Mouse (Mus musculus): ENCODE data around the gene Plekha6. TPM values are rescaled to one million over a fixed set of nuclear protein-coding genes. Genes with fewer than 3 reads are reported as not detected.

The Plekha6 gene
- total and polyA plus RNA-seq, 2 experiments from 2014 or later, result 11.9 to 49.3 TPM

DNA sequence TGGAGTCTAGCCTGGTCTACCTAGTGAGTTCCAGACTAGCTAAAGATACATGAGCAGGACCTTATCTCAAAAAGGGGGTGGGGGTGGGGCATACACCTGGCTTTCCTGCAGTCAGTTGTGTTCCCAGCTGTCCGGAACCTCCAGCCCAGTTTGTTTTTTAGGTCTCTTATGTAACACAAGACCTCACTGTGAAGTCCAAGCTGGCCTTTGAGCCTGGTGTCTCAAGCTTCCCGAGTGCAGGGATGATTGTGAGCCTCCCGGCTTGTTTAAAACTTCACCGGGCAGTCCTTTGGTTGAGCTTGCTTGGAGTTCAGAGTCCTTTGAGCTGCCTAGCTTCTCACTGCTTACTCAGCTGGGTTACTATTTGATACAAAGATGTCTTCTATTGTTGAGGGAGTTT, 29.9 kb upstream of the Plekha6 start:
- DNase-seq (ENCODE audit: low spot score) (no peak), ATAC-seq (ENCODE audit: low FRiP score) (no peak)
- H3K27ac ChIP-seq (ENCODE audit: low read depth, low read length), result no peak overlapping the region
- H3K9ac ChIP-seq (replicated peaks; ENCODE audit: low read length, poor library complexity, severe bottlenecking), result 0 out of 2 replicates have a peak overlapping the region, but pooled peaks have one; percentile 79
- 14% methylated on average over 4 of the region's 4 CpGs for WGBS
- peaks cover 4% of the 10 kb centered on the region; the same call in 1 of the 2 replicates for H3K4me1 ChIP-seq (ENCODE audit: insufficient read depth, low read length)
- no peak for TF ChIP-seq CTCF (IDR thresholded peaks at IDR 0.05)
- peak overlapping the region; percentile 97 for H3K4me2 ChIP-seq (ENCODE audit: low read depth, low read length, poor library complexity, severe bottlenecking)
- no peaks in the 10 kb centered on the region for H3K27me3 ChIP-seq (ENCODE audit: insufficient read depth, low read length)
- H3K36me3 ChIP-seq (ENCODE audit: insufficient read depth, low read length), result peaks cover 19% of the 10 kb centered on the region
- peak overlapping the region; percentile 72 for H3K4me3 ChIP-seq (ENCODE audit: low read depth, low read length)
- H3K9me3 ChIP-seq (ENCODE audit: low read length), result no peaks in the 10 kb centered on the region

DNA sequence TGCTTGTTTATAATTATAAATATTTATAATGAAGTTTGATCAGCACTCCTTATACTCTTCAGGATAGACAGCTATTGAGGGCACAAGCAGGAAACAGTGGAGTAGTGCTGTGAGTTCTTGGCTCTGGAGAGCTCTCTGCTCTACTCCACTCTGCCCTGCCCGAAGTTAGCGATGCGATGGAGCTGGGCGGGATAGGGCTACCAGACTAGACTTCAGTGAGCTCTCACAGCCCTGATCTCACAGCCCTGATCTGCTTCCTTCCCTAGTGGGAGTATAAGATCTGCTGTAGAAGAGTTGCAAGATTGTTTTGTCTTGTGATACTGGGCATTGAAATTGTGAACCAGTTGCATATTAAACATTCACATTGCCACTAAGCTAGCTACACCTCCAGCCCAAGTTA, 29.1 kb upstream of the Plekha6 start:
- peaks cover 2% of the 10 kb centered on the region; the same call in 1 of the 2 replicates for H3K4me1 ChIP-seq (ENCODE audit: insufficient read depth, low read length)

DNA sequence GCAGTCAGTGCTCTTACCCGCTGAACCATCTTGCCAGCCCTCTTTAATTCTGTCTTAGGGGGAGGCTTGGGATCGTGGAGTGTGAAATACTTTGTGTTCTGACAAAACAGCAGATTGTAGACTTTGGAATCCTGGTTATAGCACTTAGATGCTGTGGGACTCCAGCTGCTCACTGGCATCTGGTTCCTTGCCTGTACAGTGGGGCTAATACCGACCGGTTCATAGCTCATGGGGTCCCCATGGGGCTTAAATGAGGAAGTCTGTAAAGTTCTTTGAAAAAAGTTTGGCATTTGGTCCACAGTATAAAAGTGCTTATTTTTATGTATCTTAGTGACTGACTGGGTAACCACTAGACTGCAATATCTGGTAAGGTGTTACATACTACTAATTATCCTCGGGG, 28.2 kb upstream of the Plekha6 start:
- 57% methylated on average over 5 of the region's 5 CpGs for WGBS
- DNase-seq (ENCODE audit: low spot score) (no peak), ATAC-seq (ENCODE audit: low FRiP score) (no peak)
- TF ChIP-seq CTCF (IDR thresholded peaks at IDR 0.05), result no peak
- H3K4me1 ChIP-seq (ENCODE audit: insufficient read depth, low read length), result no peaks in the 10 kb centered on the region
- no peak overlapping the region for H3K9ac ChIP-seq (replicated peaks; ENCODE audit: low read length, poor library complexity, severe bottlenecking)
- no peaks in the 10 kb centered on the region for H3K27me3 ChIP-seq (ENCODE audit: insufficient read depth, low read length)
- peaks cover 29% of the 10 kb centered on the region for H3K36me3 ChIP-seq (ENCODE audit: insufficient read depth, low read length)
- peak overlapping the region; percentile 1; the same call in 1 of the 2 replicates for H3K4me3 ChIP-seq (ENCODE audit: low read depth, low read length)
- H3K27ac ChIP-seq (ENCODE audit: low read depth, low read length), result no peak overlapping the region
- no peaks in the 10 kb centered on the region for H3K9me3 ChIP-seq (ENCODE audit: low read length)
- H3K4me2 ChIP-seq (ENCODE audit: low read depth, low read length, poor library complexity, severe bottlenecking), result peak overlapping the region; percentile 21

More for the DNA sequence above, 29.1 kb upstream of the Plekha6 start:
- H3K4me3 ChIP-seq (ENCODE audit: low read depth, low read length), result peak overlapping the region; percentile 72
- no peak overlapping the region for H3K27ac ChIP-seq (ENCODE audit: low read depth, low read length)
- H3K4me2 ChIP-seq (ENCODE audit: low read depth, low read length, poor library complexity, severe bottlenecking), result peak overlapping the region; percentile 97
- H3K36me3 ChIP-seq (ENCODE audit: insufficient read depth, low read length), result peaks cover 23% of the 10 kb centered on the region
- ATAC-seq (ENCODE audit: low FRiP score) (no peak), DNase-seq (ENCODE audit: low spot score) (no peak)
- no peaks in the 10 kb centered on the region for H3K9me3 ChIP-seq (ENCODE audit: low read length)
- WGBS, result 25% methylated on average over 4 of the region's 4 CpGs
- TF ChIP-seq CTCF (IDR thresholded peaks at IDR 0.05), result no peak
- no peaks in the 10 kb centered on the region for H3K27me3 ChIP-seq (ENCODE audit: insufficient read depth, low read length)
- H3K9ac ChIP-seq (replicated peaks; ENCODE audit: low read length, poor library complexity, severe bottlenecking), result peak overlapping the region; percentile 42; the same call in 1 of the 2 replicates

DNA sequence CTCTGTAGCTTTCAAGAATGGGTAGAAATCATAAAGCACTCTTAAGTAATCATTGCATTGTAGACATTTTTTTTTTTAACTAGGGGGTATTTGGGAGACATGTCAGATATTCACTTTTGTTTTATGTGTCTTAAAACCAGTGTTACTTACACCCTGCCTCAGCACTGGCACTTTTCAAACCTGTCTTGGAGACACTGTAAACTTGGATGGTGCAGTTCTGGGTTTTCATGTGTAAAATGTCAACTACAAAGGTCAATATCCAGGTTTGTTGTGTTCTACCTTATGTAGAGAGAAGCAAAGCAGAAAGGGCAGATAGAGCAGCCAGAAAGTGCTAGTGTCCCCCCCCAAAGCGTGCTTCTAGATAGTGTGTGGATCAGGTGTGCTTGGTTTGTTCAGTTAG, 25.6 kb upstream of the Plekha6 start:
- Histone ChIP-seq H3K36me3 (ENCODE audit: insufficient read depth, low read length) (peaks cover 29% of the 10 kb centered on the region), H3K4me3 (ENCODE audit: low read depth, low read length) (no peak overlapping the region), H3K4me2 (ENCODE audit: low read depth, low read length, poor library complexity, severe bottlenecking) (no peak overlapping the region), H3K4me1 (ENCODE audit: insufficient read depth, low read length) (no peaks in the 10 kb centered on the region), H3K27me3 (ENCODE audit: insufficient read depth, low read length) (no peaks in the 10 kb centered on the region), H3K9ac (replicated peaks; ENCODE audit: low read length, poor library complexity, severe bottlenecking) (no peak overlapping the region), H3K9me3 (ENCODE audit: low read length) (no peaks in the 10 kb centered on the region), H3K27ac (ENCODE audit: low read depth, low read length) (no peak overlapping the region)
- DNase-seq (ENCODE audit: low spot score) (no peak), ATAC-seq (ENCODE audit: low FRiP score) (no peak)
- WGBS, result 100% methylated on average over 1 of the region's 1 CpGs
- TF ChIP-seq CTCF (IDR thresholded peaks at IDR 0.05), result no peak

GRCm38 (mm10) chr1:133146014-133147009, 17.7 kb upstream of the Plekha6 start:
- Histone ChIP-seq H3K27me3 (ENCODE audit: insufficient read depth, low read length) (no peaks in the 10 kb centered on the region), H3K27ac (ENCODE audit: low read depth, low read length) (no peak overlapping the region), H3K36me3 (ENCODE audit: insufficient read depth, low read length) (no peaks in the 10 kb centered on the region), H3K4me1 (ENCODE audit: insufficient read depth, low read length) (no peaks in the 10 kb centered on the region), H3K4me2 (ENCODE audit: low read depth, low read length, poor library complexity, severe bottlenecking) (no peak overlapping the region), H3K9ac (replicated peaks; ENCODE audit: low read length, poor library complexity, severe bottlenecking) (no peak overlapping the region), H3K9me3 (ENCODE audit: low read length) (0 out of 2 replicates have a peak, but pooled peaks cover 2% of the 10 kb centered on the region), H3K4me3 (ENCODE audit: low read depth, low read length) (no peak overlapping the region)
- WGBS, result 63% methylated on average over 22 of the region's 22 CpGs
- ATAC-seq (ENCODE audit: low FRiP score) (peak; percentile 68; the same call in 1 of the 2 replicates), DNase-seq (ENCODE audit: low spot score) (peak; percentile 82)
- peak; percentile 92 for TF ChIP-seq CTCF (IDR thresholded peaks at IDR 0.05)

- WGBS, result 85% methylated on average over 5 of the region's 5 CpGs
- no peak overlapping the region for H3K4me2 ChIP-seq (ENCODE audit: low read depth, low read length, poor library complexity, severe bottlenecking)
- no peak for TF ChIP-seq CTCF (IDR thresholded peaks at IDR 0.05)
- no peak overlapping the region for H3K4me3 ChIP-seq (ENCODE audit: low read depth, low read length)
- no peak for ATAC-seq (ENCODE audit: low FRiP score)
- H3K4me1 ChIP-seq (ENCODE audit: insufficient read depth, low read length), result no peaks in the 10 kb centered on the region
- H3K36me3 ChIP-seq (ENCODE audit: insufficient read depth, low read length), result no peaks in the 10 kb centered on the region
- no peaks in the 10 kb centered on the region for H3K27me3 ChIP-seq (ENCODE audit: insufficient read depth, low read length)
- H3K9ac ChIP-seq (replicated peaks; ENCODE audit: low read length, poor library complexity, severe bottlenecking), result no peak overlapping the region
- 0 out of 2 replicates have a peak, but pooled peaks cover 2% of the 10 kb centered on the region for H3K9me3 ChIP-seq (ENCODE audit: low read length)
- H3K27ac ChIP-seq (ENCODE audit: low read depth, low read length), result no peak overlapping the region
- no peak for DNase-seq (ENCODE audit: low spot score)
Observed at GRCm38 (mm10) chr1:133147324-133147723, 16.7 kb upstream of the Plekha6 start.

Data from midbrain, postnatal 0 days (tissue).